Mouse (Mus musculus) stomach, postnatal 0 days (tissue): ENCODE measurements at regions not wholly inside any gene's neighbourhood (a gene's known extent, or its start where the extent isn't known, plus 50 kb on each side); places are given as distances from the start of the nearest gene placed in this dataset.

ENCODE experiments used
- ATAC-seq: fragments of 200-750 bp; cut with Nextera tagmentation; 2 replicates; pipeline ENCODE4 v1.8.0; 2017; ENCODE audit not compliant: low FRiP score, low TSS enrichment
- DNase-seq: peaks from one replicate; pipeline ENCODE4 v3.0.0-alpha.2; 2016; ENCODE audit warnings: low spot score
- H3K27ac ChIP-seq: fragments of 300-500 bp; sonication (generic); replicated peaks from 2 replicates; pipeline ENCODE4 v1.5.1; 2014; ENCODE audit warnings: mild to moderate bottlenecking, control low read depth
- H3K27me3 ChIP-seq: fragments of 300-500 bp; sonication (generic); 2 replicates; pipeline ENCODE4 v1.6.1; 2014; ENCODE audit warnings: low read length; ENCODE audit not compliant: control insufficient read depth, insufficient read depth
- H3K36me3 ChIP-seq: fragments of 300-500 bp; sonication (generic); 2 replicates; pipeline ENCODE4 v1.6.1; 2014; ENCODE audit warnings: low read length, mixed read lengths; ENCODE audit not compliant: control insufficient read depth, insufficient read depth
- H3K4me1 ChIP-seq: fragments of 300-500 bp; sonication (generic); replicated peaks from 2 replicates; pipeline ENCODE4 v1.6.1; 2014; ENCODE audit warnings: antibody characterized with exemption; ENCODE audit not compliant: control insufficient read depth, insufficient read depth
- H3K4me2 ChIP-seq: fragments of 300-500 bp; sonication (generic); replicated peaks from 2 replicates; pipeline ENCODE4 v1.6.1; 2014; ENCODE audit warnings: low read depth, mild to moderate bottlenecking, control low read depth, moderate library complexity
- H3K4me3 ChIP-seq: fragments of 300-500 bp; sonication (generic); 2 replicates; pipeline ENCODE4 v1.5.1; 2014; ENCODE audit warnings: low read depth, low read length, control low read depth
- H3K9ac ChIP-seq: fragments of 300-500 bp; sonication (generic); 2 replicates; pipeline ENCODE4 v1.6.1; 2014; ENCODE audit warnings: mild to moderate bottlenecking, low read length, control low read depth, mixed read lengths
- H3K9me3 ChIP-seq: fragments of 300-500 bp; sonication (generic); 2 replicates; pipeline ENCODE4 v1.6.1; 2016; ENCODE audit warnings: low read length; ENCODE audit not compliant: control insufficient read depth
- CTCF ChIP-seq: IDR thresholded peaks from 2 replicates; pipeline ENCODE4 v1.5.1; 2016; ENCODE audit warnings: antibody characterized with exemption, low read depth, mild to moderate bottlenecking, moderate library complexity
- EP300 ChIP-seq: optimal IDR thresholded peaks from 2 replicates; pipeline ENCODE3; 2016; ENCODE audit warnings: antibody characterized with exemption
- WGBS: fragments of 180-500 bp; shearing (Covaris S2); extraction: QIAGEN DNeasy Blood & Tissue Kit; methylation state at CpG from one replicate; pipeline ENCODE4 v1.1.7; 2014; 5-methylcytosine and 5-hydroxymethylcytosine counted together

GRCm38 (mm10) chr11:56315221-56315987 lies 274.6 kb upstream of the Nmur2 start:
- H3K4me2 ChIP-seq: no peak overlapping the region
- DNase-seq (no peak), ATAC-seq (no peak)
- TF ChIP-seq CTCF: no peak
- TF ChIP-seq EP300: no peak
- no peak overlapping the region for H3K27ac ChIP-seq
- no peaks in the 10 kb centered on the region for H3K9me3 ChIP-seq
- WGBS: 47% methylated on average over 5 of the region's 5 CpGs
- no peaks in the 10 kb centered on the region for H3K27me3 ChIP-seq
- H3K4me3 ChIP-seq: no peak overlapping the region
- no peaks in the 10 kb centered on the region for H3K36me3 ChIP-seq
- no peak overlapping the region for H3K9ac ChIP-seq
- no peaks in the 10 kb centered on the region for H3K4me1 ChIP-seq

GRCm38 (mm10) chr11:56309549-56309948 lies 268.7 kb upstream of the Nmur2 start:
- Histone ChIP-seq H3K9ac (no peak overlapping the region), H3K36me3 (no peaks in the 10 kb centered on the region), H3K4me3 (no peak overlapping the region), H3K9me3 (no peaks in the 10 kb centered on the region), H3K27ac (no peak overlapping the region), H3K4me1 (no peaks in the 10 kb centered on the region), H3K27me3 (no peaks in the 10 kb centered on the region), H3K4me2 (no peak overlapping the region)
- DNase-seq (no peak), ATAC-seq (no peak)
- WGBS: 95% methylated on average over 1 of the region's 1 CpGs
- no peak for TF ChIP-seq CTCF
- no peak for TF ChIP-seq EP300

- Histone ChIP-seq H3K36me3 (no peaks in the 10 kb centered on the region), H3K9ac (no peak overlapping the region), H3K27me3 (no peaks in the 10 kb centered on the region), H3K4me2 (no peak overlapping the region), H3K4me1 (no peaks in the 10 kb centered on the region), H3K4me3 (no peak overlapping the region), H3K27ac (no peak overlapping the region), H3K9me3 (no peaks in the 10 kb centered on the region)
- WGBS: 86% methylated on average over 5 of the region's 5 CpGs
- TF ChIP-seq CTCF (no peak), EP300 (no peak)
- ATAC-seq: no peak
- no peak for DNase-seq
These were observed 267.7 kb upstream of the Nmur2 start for GRCm38 (mm10) chr11:56308383-56309105.

DNA sequence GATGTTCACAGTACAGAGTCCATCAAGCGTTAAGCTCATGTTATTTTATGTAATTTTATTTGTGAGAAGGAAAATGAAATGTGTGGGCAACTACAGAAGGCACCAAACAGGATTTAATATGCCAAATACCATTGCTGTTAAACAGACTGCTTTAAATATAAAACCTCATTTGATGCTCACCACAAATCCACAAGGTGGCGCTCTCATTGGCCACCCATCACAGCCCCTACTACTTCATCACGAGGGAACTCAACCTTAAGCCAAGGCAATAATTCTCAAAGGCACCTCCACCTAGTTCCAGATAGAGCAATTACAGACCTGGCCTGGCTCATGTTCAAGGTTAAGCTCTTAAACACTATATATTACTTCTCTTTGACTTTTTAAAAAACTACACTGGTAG lies 266.2 kb upstream of the Nmur2 start:
- TF ChIP-seq CTCF: peak; percentile 54
- no peak for TF ChIP-seq EP300
- H3K9ac ChIP-seq: no peak overlapping the region
- no peak overlapping the region for H3K4me3 ChIP-seq
- no peak overlapping the region for H3K4me2 ChIP-seq
- no peaks in the 10 kb centered on the region for H3K36me3 ChIP-seq
- H3K27ac ChIP-seq: no peak overlapping the region
- no peaks in the 10 kb centered on the region for H3K4me1 ChIP-seq
- no peaks in the 10 kb centered on the region for H3K27me3 ChIP-seq
- no peak for DNase-seq
- H3K9me3 ChIP-seq: no peaks in the 10 kb centered on the region
- 27% methylated on average over 3 of the region's 3 CpGs for WGBS
- ATAC-seq: no peak

DNA sequence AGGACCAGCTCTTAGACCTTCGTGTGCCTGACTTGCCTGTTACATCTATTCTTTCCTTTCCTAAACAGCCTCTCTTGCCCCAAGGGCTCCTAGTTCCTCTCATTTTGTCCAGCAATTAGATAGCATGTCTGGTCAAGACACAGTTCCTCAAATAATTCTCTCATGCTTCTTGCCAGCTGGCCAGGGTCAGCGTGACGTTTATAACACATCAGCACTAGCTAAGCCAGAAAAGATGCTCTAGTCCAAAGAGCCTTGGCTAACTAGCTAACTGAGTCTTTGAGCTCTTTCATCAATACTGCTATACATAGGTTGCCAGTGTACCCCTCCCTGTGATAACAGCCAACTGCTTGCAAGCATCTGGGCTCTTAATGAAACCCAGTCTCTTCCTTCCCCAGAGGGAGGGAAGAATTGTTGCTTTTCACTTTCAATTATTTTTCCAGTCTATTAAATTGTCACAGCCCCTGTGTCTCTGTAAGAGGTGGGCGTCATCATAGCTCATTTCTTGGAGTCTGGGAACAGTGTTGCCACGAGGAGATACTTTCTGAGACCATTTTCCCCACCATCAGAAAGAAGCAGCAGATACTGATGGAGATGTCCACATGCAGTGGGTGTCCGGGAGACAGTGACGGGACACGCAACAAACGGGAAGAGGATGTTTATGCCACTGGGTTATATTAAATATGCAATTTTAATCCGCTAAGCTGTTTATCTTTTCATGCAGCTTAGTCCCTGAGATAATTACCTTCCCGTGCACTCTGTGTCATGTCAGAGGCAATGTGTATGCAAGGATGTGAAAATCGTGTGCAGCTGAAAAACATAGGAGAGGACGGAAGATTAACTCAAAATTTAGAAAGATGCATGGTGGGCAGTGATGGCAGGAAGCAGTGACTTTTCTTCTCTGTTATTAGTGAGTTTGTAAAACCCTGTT lies 250.1 kb upstream of the Nmur2 start:
- Histone ChIP-seq H3K9ac (no peak overlapping the region), H3K9me3 (no peaks in the 10 kb centered on the region), H3K4me1 (no peaks in the 10 kb centered on the region), H3K36me3 (no peaks in the 10 kb centered on the region), H3K4me3 (no peak overlapping the region), H3K27ac (no peak overlapping the region), H3K4me2 (no peak overlapping the region), H3K27me3 (no peaks in the 10 kb centered on the region)
- no peak for DNase-seq
- no peak for TF ChIP-seq CTCF
- no peak for TF ChIP-seq EP300
- WGBS: 51% methylated on average over 13 of the region's 13 CpGs
- ATAC-seq: no peak
